Mouse (Mus musculus) erythroid progenitor cell, adult 5-6 weeks (primary cell): ENCODE results near the gene Ptpn9. TPM values are rescaled to one million over a fixed set of nuclear protein-coding genes. Genes with fewer than 3 reads are reported as not detected.
A peak's percentile ranks its signal among the peaks of the same experiment; 100 is the strongest.

Experiments used
- ATAC-seq: replicated peaks from 2 replicates; pipeline ENCODE4 v1.8.0; 2016; ENCODE audit warnings: moderate number of reproducible peaks, mild to moderate bottlenecking, moderate TSS enrichment, inconsistent platforms; ENCODE audit not compliant: poor library complexity, low FRiP score, severe bottlenecking
- total RNA-seq, 2 experiments: library from RNA; stranded (forward) in 1 of 2; stranded (reverse) in 1 of 2; fragments of 150-400 nt in 1 of 2; fragments of 186-747, 209-891 nt in 1 of 2; gene quantifications; 2 replicates each; pipeline versions ENCODE4 v1.2.3 to v1.2.4; 2015 to 2017; ENCODE audit warnings: low replicate concordance in 2 of 2

Ptpn9 gene
- total RNA-seq, 2 experiments from 2014 or later = 0.45 to 3.8 TPM

- ATAC-seq = 0 out of 2 replicates have a peak, but pooled peaks have one; percentile 6
These were observed 17.7 kb downstream of the Ptpn9 start for GRCm38 (mm10) chr9:57012393-57012792.

- ATAC-seq = no peak
These were observed 18.2 kb downstream of the Ptpn9 start for GRCm38 (mm10) chr9:57012895-57013294.

GRCm38 (mm10) chr9:57013756-57014155 lies 19.0 kb downstream of the Ptpn9 start:
- no peak for ATAC-seq

GRCm38 (mm10) chr9:57014766-57015165 lies 20.0 kb downstream of the Ptpn9 start:
- no peak for ATAC-seq

GRCm38 (mm10) chr9:57017631-57018030 lies 22.9 kb downstream of the Ptpn9 start:
- no peak for ATAC-seq

GRCm38 (mm10) chr9:57031756-57032155 lies 37.0 kb downstream of the Ptpn9 start:
- ATAC-seq = no peak

GRCm38 (mm10) chr9:57056237-57056636 lies 61.5 kb downstream of the Ptpn9 start:
- ATAC-seq = peak; percentile 83

- no peak for ATAC-seq
These were observed 69.4 kb downstream of the Ptpn9 start for GRCm38 (mm10) chr9:57064164-57064563.

- no peak for ATAC-seq
These were observed 73.5 kb downstream of the Ptpn9 start for GRCm38 (mm10) chr9:57068266-57068665.

- 0 out of 2 replicates have a peak, but pooled peaks have one; percentile 9 for ATAC-seq
These were observed 75.5 kb downstream of the Ptpn9 start for GRCm38 (mm10) chr9:57070262-57070661.

GRCm38 (mm10) chr9:57070800-57071545 lies 76.2 kb downstream of the Ptpn9 start:
- no peak for ATAC-seq

GRCm38 (mm10) chr9:57071801-57072351 lies 77.2 kb downstream of the Ptpn9 start, which contains the start of gene Sin3a:
TSS of gene Sin3a (plus strand) at chr9:57072040.
- 0 out of 2 replicates have a peak, but pooled peaks have one; percentile 23 for ATAC-seq

- ATAC-seq = no peak
These were observed 77.8 kb downstream of the Ptpn9 start for GRCm38 (mm10) chr9:57072526-57072988.

- peak; percentile 48 for ATAC-seq
These were observed 78.5 kb downstream of the Ptpn9 start for GRCm38 (mm10) chr9:57072989-57073789.

- ATAC-seq = no peak
These were observed 79.0 kb downstream of the Ptpn9 start for GRCm38 (mm10) chr9:57073790-57074094.

GRCm38 (mm10) chr9:57074171-57074821 lies 79.6 kb downstream of the Ptpn9 start:
- no peak for ATAC-seq

- ATAC-seq = peak; percentile 28
These were observed 80.3 kb downstream of the Ptpn9 start for GRCm38 (mm10) chr9:57074822-57075603.

- ATAC-seq = peak; percentile 60
These were observed 81.1 kb downstream of the Ptpn9 start for GRCm38 (mm10) chr9:57075681-57076381.
